In the genomic region with DNA sequence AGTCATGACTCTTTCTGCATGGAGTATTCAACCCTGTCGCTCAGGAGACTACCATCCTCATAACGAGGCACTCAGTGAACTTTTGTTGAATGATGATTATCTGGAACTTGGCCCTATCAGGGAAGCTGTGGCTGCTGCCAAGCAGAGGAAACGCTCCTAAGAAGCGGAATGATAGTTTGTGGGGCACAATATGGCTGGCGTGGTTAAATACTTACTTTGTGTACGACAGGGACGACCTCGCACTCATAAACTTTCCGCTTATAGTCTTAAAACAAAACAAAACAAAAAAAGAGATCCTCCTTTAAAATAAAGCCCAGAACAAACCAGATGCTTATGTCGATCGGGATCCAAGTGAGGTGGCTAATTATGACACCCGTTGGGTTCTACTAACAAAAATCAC, we compare ENCODE assay signal across 8 mouse cellular contexts. TPM values are rescaled to one million over a fixed set of nuclear protein-coding genes. Genes with fewer than 3 reads are reported as not detected.
DNase-seq lines count a peak whose midpoint lies in the region; ATAC-seq and TF ChIP-seq lines count a peak whose summit lies in the region.

No protein-coding gene starts in this region.

- no peak for TF ChIP-seq CTCF in cerebellum, adult 2 months (IDR thresholded peaks at IDR 0.05; ENCODE audit: borderline replicate concordance, insufficient read depth, low read depth, low read length)
- TF ChIP-seq CTCF in testis, adult 2 months (IDR thresholded peaks at IDR 0.05; ENCODE audit: control insufficient read depth, insufficient read depth, insufficient replicate concordance, low read depth, low read length): no peak

- DNase-seq in cerebellum, adult 2 months: no peak
- DNase-seq in cerebellum, adult 9-10 months: no peak
- no peak for DNase-seq in testis, postnatal 10 days (ENCODE audit: low spot score)
- no peak for DNase-seq in ovary, postnatal 36 days (ENCODE audit: low spot score)
- DNase-seq in frontal cortex, postnatal 25 days (ENCODE audit: low spot score in 2 of 2): no peak

- ATAC-seq in hindbrain, embryonic 15.5 days (ENCODE audit: low FRiP score, low read depth): no peak
- no peak for ATAC-seq in midbrain, embryonic 13.5 days

- H3K4me2 ChIP-seq in hindbrain, embryonic 15.5 days: peak overlapping the region; percentile 75
- peak overlapping the region; percentile 65 for H3K4me2 ChIP-seq in midbrain, embryonic 13.5 days (replicated peaks)

- H3K9me3 ChIP-seq in hindbrain, embryonic 15.5 days: no peaks in the 10 kb centered on the region
- H3K9me3 ChIP-seq in midbrain, embryonic 13.5 days: no peaks in the 10 kb centered on the region

- peak overlapping the region; percentile 72 for H3K4me3 ChIP-seq in cerebellum, adult 2 months (replicated peaks; ENCODE audit: insufficient read depth, low read depth, low read length)
- peak overlapping the region; percentile 98 for H3K4me3 ChIP-seq in testis, adult 2 months (ENCODE audit: control insufficient read depth, low read depth, low read length)
- peak overlapping the region; percentile 62 for H3K4me3 ChIP-seq in hindbrain, embryonic 15.5 days
- H3K4me3 ChIP-seq in midbrain, embryonic 13.5 days (replicated peaks): peak overlapping the region; percentile 61

- peak overlapping the region; percentile 74 for H3K9ac ChIP-seq in hindbrain, embryonic 15.5 days
- peak overlapping the region; percentile 70 for H3K9ac ChIP-seq in midbrain, embryonic 13.5 days (replicated peaks)

- 1% methylated on average over 12 of the region's 12 CpGs for WGBS in cerebellum, adult 2 months
- 4% methylated on average over 12 of the region's 12 CpGs for WGBS in hindbrain, embryonic 15.5 days
- 5% methylated on average over 12 of the region's 12 CpGs for WGBS in midbrain, embryonic 13.5 days

- H3K36me3 ChIP-seq in testis, adult 2 months (ENCODE audit: control insufficient read depth, insufficient read depth, low read length): no peaks in the 10 kb centered on the region; the same call in none of the 2 replicates
- no peaks in the 10 kb centered on the region for H3K36me3 ChIP-seq in hindbrain, embryonic 15.5 days
- peaks cover 10% of the 10 kb centered on the region; the same call in 1 of the 2 replicates for H3K36me3 ChIP-seq in midbrain, embryonic 13.5 days

- H3K27ac ChIP-seq in cerebellum, adult 2 months (ENCODE audit: insufficient read depth, low read length): peak overlapping the region; percentile 93
- peak overlapping the region; percentile 99 for H3K27ac ChIP-seq in testis, adult 2 months (ENCODE audit: control insufficient read depth, insufficient read depth, low read depth, low read length)
- H3K27ac ChIP-seq in hindbrain, embryonic 15.5 days (replicated peaks): peak overlapping the region; percentile 98
- H3K27ac ChIP-seq in midbrain, embryonic 13.5 days: peak overlapping the region; percentile 97

- H3K4me1 ChIP-seq in cerebellum, adult 2 months (ENCODE audit: control insufficient read depth, insufficient read depth, low read length): peaks cover 7% of the 10 kb centered on the region; the same call in 1 of the 2 replicates
- H3K4me1 ChIP-seq in testis, adult 2 months (ENCODE audit: control insufficient read depth, insufficient read depth, low read length): peaks cover 2% of the 10 kb centered on the region
- peaks cover 22% of the 10 kb centered on the region for H3K4me1 ChIP-seq in hindbrain, embryonic 15.5 days (replicated peaks)
- H3K4me1 ChIP-seq in midbrain, embryonic 13.5 days (replicated peaks): peaks cover 22% of the 10 kb centered on the region

- no peak for TF ChIP-seq POLR2A in cerebellum, adult 2 months (IDR thresholded peaks at IDR 0.05; ENCODE audit: borderline replicate concordance, insufficient read depth, low read length)
- TF ChIP-seq POLR2A in testis, adult 2 months (IDR thresholded peaks at IDR 0.05; ENCODE audit: control insufficient read depth, low read depth, low read length): no peak

- no peaks in the 10 kb centered on the region for H3K27me3 ChIP-seq in cerebellum, adult 2 months (ENCODE audit: control insufficient read depth, insufficient read depth, low read length)
- no peaks in the 10 kb centered on the region for H3K27me3 ChIP-seq in testis, adult 2 months (ENCODE audit: control insufficient read depth, insufficient read depth, low read length)
- H3K27me3 ChIP-seq in hindbrain, embryonic 15.5 days: no peaks in the 10 kb centered on the region
- no peaks in the 10 kb centered on the region for H3K27me3 ChIP-seq in midbrain, embryonic 13.5 days

RNA-seq across cellular contexts. Expression of gene Ascc1, which starts 0.4 kb away (rescaled TPM):
- 25.4 and 28.8 TPM in 2 replicates for polyA plus RNA-seq in cerebellum, adult 2 months (2012; rRNA removed)
- 97.0 and 99.2 TPM in 2 replicates for polyA plus RNA-seq in testis, adult 2 months (2012; rRNA removed)
- 46.4 and 49.1 TPM in 2 replicates for polyA plus RNA-seq in hindbrain, embryonic 15.5 days (2015; fragmentation: Nextera tagmentation; extraction: Ambion mirVana)
- polyA plus RNA-seq in midbrain, embryonic 13.5 days (2015; fragmentation: Nextera tagmentation; extraction: Ambion mirVana): 49.5 and 50.6 TPM in 2 replicates

RNA-seq across cellular contexts. Expression of gene Anapc16, which starts 0.7 kb away (rescaled TPM):
- polyA plus RNA-seq in cerebellum, adult 2 months (2012; rRNA removed): 93.2 and 95.5 TPM in 2 replicates
- 41.3 and 42.5 TPM in 2 replicates for polyA plus RNA-seq in testis, adult 2 months (2012; rRNA removed)
- 106 and 120 TPM in 2 replicates for polyA plus RNA-seq in hindbrain, embryonic 15.5 days (2015; fragmentation: Nextera tagmentation; extraction: Ambion mirVana)
- 121 TPM in 2 replicates for polyA plus RNA-seq in midbrain, embryonic 13.5 days (2015; fragmentation: Nextera tagmentation; extraction: Ambion mirVana)

RNA-seq across cellular contexts. Expression of gene Ddit4, which starts 50.6 kb away (rescaled TPM):
- polyA plus RNA-seq in cerebellum, adult 2 months (2012; rRNA removed): 48.3 and 53.9 TPM in 2 replicates
- 19.9 and 23.0 TPM in 2 replicates for polyA plus RNA-seq in testis, adult 2 months (2012; rRNA removed)
- polyA plus RNA-seq in hindbrain, embryonic 15.5 days (2015; fragmentation: Nextera tagmentation; extraction: Ambion mirVana): 68.9 and 71.1 TPM in 2 replicates
- polyA plus RNA-seq in midbrain, embryonic 13.5 days (2015; fragmentation: Nextera tagmentation; extraction: Ambion mirVana): 48.5 and 58.7 TPM in 2 replicates
